Mouse (Mus musculus) G1E (cell line): ENCODE measurements around the gene Tmem33. TPM values are rescaled to one million over a fixed set of nuclear protein-coding genes. Genes with fewer than 3 reads are reported as not detected.

Source experiments
- ATAC-seq: 2 replicates; pipeline ENCODE4 v1.8.0; 2016; ENCODE audit warnings: mild to moderate bottlenecking; ENCODE audit not compliant: insufficient number of reproducible peaks, poor library complexity, low FRiP score, severe bottlenecking; ENCODE audit errors: extremely low read depth
- DNase-seq: peaks from one replicate; pipeline ENCODE4 v3.0.0; 2012; ENCODE audit warnings: low spot score
- H3K27me3 ChIP-seq: 2 replicates; pipeline ENCODE4 v1.6.1; 2012; ENCODE audit warnings: mild to moderate bottlenecking, low read length, inconsistent platforms; ENCODE audit not compliant: insufficient read depth
- H3K36me3 ChIP-seq: replicated peaks from 2 replicates; pipeline ENCODE3; 2012; ENCODE audit warnings: mild to moderate bottlenecking, inconsistent platforms
- H3K4me1 ChIP-seq: 2 replicates; pipeline ENCODE4 v1.6.1; 2012; ENCODE audit warnings: low read depth, low read length, inconsistent platforms, mixed read lengths; ENCODE audit not compliant: insufficient read depth
- H3K4me3 ChIP-seq: 2 replicates; pipeline ENCODE4 v1.5.1; 2012; ENCODE audit warnings: low read depth, mild to moderate bottlenecking, inconsistent platforms, low read length, moderate library complexity, mixed read lengths
- H3K9me3 ChIP-seq: replicated peaks from 2 replicates; pipeline ENCODE4 v1.6.1; 2012; ENCODE audit warnings: inconsistent platforms
- CTCF ChIP-seq: IDR thresholded peaks from 2 replicates; pipeline ENCODE4 v1.5.1; 2012; ENCODE audit warnings: low read depth, low read length, inconsistent platforms, mixed read lengths
- GATA1 ChIP-seq: IDR thresholded peaks from 2 replicates; pipeline ENCODE4 v1.6.1; 2012; ENCODE audit warnings: borderline replicate concordance, low read length, inconsistent platforms, mixed read lengths
- GATA2 ChIP-seq: IDR thresholded peaks from 2 replicates; pipeline ENCODE4 v1.6.1; 2012; ENCODE audit warnings: low read depth, low read length, inconsistent platforms, borderline replicate concordance
- POLR2AphosphoS5 ChIP-seq: IDR thresholded peaks from 2 replicates; pipeline ENCODE4 v1.6.1; 2012; ENCODE audit warnings: low read depth, low read length, inconsistent platforms; ENCODE audit not compliant: insufficient replicate concordance
- TAL1 ChIP-seq: conservative IDR thresholded peaks from 2 replicates; pipeline ENCODE4 v1.6.1; 2012; ENCODE audit warnings: low read depth, low read length, inconsistent platforms, mixed read lengths
- polyA plus RNA-seq: library from polyadenylated mRNA; stranded (reverse); fragments of >175 nt; gene quantifications from 2 replicates; pipeline ENCODE4 v1.2.3, GENCODE M21; 2012
- total RNA-seq, 2 experiments: library from RNA; stranded (forward) in 1 of 2; stranded (reverse) in 1 of 2; fragments of 200-1000 nt in 1 of 2; fragments of >200 nt in 1 of 2; fragmentation: Nextera tagmentation in 1 of 2; gene quantifications; 2 replicates each; pipeline ENCODE4 v1.2.3; 2014 to 2017

Gene Tmem33
- total and polyA plus RNA-seq, 3 experiments = 75.8 to 151 (median 82.3) TPM

DNA sequence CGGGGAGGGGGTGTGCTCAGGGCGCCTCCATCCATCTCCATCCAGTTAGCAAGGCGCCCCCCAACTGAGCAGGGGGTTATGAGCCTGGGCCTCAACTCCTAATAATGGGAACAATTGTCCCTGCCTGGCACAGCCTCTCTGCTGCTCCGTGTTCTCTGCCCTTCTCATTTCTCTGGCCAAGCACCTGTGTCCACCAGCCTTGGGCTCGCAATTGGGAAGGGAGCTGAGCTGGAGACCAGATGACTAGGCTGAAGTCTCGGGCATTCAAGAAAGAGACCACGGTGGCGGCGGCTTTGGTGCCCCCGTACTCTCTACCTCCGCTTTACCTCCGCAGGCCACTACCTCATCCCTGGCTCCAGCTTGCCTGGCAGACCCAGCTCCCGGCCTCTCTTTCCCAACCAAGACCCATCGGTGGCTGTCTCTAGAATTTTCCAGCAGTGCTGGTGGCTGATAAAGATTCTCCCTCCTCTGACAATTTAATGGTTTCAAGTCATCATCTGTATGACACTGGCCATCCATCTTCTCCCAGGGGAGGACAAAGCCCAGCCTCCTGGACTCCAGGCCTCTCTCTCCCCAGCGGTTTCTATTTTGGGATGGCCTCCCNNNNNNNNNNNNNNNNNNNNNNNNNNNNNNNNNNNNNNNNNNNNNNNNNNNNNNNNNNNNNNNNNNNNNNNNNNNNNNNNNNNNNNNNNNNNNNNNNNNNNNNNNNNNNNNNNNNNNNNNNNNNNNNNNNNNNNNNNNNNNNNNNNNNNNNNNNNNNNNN is 32.5 kb upstream of the Tmem33 start:
- Histone ChIP-seq H3K27me3 (peaks cover 16% of the 10 kb centered on the region; the same call in 1 of the 2 replicates), H3K4me1 (peaks cover 2% of the 10 kb centered on the region; the same call in 1 of the 2 replicates), H3K4me3 (no peak overlapping the region), H3K9me3 (peaks cover 13% of the 10 kb centered on the region), H3K36me3 (no peaks in the 10 kb centered on the region)
- ATAC-seq (no peak), DNase-seq (no peak)
- TF ChIP-seq TAL1 (no peak), GATA1 (no peak), POLR2AphosphoS5 (no peak), CTCF (no peak), GATA2 (no peak)

DNA sequence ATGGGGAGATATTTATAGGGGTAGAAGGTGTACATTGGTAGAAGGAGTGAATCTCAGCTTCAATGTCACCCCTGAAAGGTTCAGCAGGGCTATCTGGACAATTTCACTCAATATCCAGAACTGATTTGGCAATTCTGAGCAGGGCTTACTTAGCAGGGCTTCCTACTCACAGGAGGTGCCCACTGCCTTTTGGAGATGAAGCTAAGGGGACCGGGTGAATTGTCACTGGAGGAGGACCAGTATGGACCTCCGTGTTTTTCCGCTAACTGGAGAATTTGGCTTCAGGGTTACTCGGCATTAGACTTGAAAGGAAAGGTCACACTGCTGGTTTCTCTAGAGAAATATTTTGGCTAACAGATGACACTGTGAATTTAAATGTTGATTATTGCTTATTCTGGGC is 25.7 kb upstream of the Tmem33 start:
- ATAC-seq (no peak), DNase-seq (no peak)
- peaks cover 13% of the 10 kb centered on the region; the same call in 1 of the 2 replicates for H3K27me3 ChIP-seq
- no peak overlapping the region for H3K4me3 ChIP-seq
- TF ChIP-seq GATA1 (no peak), CTCF (no peak), GATA2 (no peak), TAL1 (no peak)
- peaks cover 6% of the 10 kb centered on the region for H3K4me1 ChIP-seq
- peaks cover 13% of the 10 kb centered on the region for H3K9me3 ChIP-seq
- no peaks in the 10 kb centered on the region for H3K36me3 ChIP-seq

DNA sequence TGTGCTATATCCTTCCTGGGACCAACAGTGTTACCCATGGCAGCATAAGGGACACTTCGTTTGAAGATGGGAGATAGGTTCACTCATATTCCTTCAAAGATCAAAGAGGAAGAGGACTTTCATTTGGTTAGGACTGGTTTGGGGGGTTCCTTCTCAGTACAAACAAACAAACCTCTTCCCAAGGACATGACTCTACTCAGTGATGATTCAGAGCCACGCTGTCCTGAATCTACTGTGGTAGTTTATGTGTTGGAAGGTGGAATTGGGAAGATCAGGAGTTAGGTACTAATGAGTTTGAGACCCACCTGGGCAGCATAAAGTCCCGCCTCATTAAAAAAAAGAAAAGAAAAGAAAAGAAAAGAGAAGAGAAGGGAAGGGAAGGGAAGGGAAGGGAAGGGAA is 24.9 kb upstream of the Tmem33 start:
- TF ChIP-seq CTCF = no peak
- TF ChIP-seq GATA2 = no peak
- TF ChIP-seq GATA1 = no peak
- TF ChIP-seq POLR2AphosphoS5 = no peak
- TF ChIP-seq TAL1 = no peak
- peaks cover 12% of the 10 kb centered on the region; the same call in 1 of the 2 replicates for H3K27me3 ChIP-seq

DNA sequence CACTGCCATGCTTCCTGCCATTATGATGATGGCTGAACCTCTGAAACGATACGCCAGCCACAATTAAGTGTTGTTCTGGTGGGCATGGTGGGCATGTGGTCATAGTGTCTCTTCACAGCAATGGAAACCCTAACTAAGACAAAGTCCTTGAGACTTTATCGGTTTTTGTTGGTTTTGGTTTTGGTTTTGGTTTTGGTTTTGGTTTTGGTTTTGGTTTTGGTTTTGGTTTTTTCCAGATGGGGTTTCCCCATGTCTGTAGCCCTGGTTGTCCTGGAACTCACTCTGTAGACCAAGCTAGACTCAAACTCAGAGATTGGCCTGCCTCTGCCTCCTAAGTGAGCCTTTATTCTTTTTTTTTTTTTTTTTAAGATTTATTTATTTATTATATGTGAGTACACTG is 23.8 kb upstream of the Tmem33 start:
- Histone ChIP-seq H3K27me3 (0 out of 2 replicates have a peak, but pooled peaks cover 6% of the 10 kb centered on the region), H3K36me3 (no peaks in the 10 kb centered on the region), H3K9me3 (no peaks in the 10 kb centered on the region), H3K4me1 (peaks cover 6% of the 10 kb centered on the region), H3K4me3 (no peak overlapping the region)
- no peak for DNase-seq
- no peak for ATAC-seq
- TF ChIP-seq CTCF (no peak), TAL1 (no peak), GATA1 (no peak), POLR2AphosphoS5 (no peak), GATA2 (no peak)

More for the DNA sequence above, 24.9 kb upstream of the Tmem33 start:
- no peak overlapping the region for H3K4me3 ChIP-seq
- H3K36me3 ChIP-seq = no peaks in the 10 kb centered on the region
- H3K4me1 ChIP-seq = peaks cover 6% of the 10 kb centered on the region
- ATAC-seq = no peak
- DNase-seq = no peak
- H3K9me3 ChIP-seq = peaks cover 10% of the 10 kb centered on the region

DNA sequence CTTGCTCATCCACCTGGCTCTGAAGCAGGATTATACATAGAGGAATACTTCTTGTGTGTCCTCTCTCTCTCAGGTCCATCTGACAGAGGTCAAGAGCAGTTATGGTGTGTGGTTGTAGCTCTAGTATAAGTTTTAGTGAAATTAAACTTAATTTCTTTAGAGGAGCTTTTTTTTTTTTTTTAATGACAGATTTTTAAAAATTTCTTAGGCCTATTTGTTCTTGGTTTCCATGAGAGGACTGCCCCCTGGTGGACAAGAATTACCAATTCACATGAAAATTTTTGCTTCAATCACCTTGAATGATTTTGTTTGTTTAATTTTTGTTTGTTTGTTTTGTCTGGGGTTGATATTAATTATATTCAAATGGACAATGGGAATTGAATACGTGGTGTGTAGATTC is 22.1 kb upstream of the Tmem33 start:
- H3K9me3 ChIP-seq = no peaks in the 10 kb centered on the region
- TF ChIP-seq POLR2AphosphoS5 (no peak), TAL1 (no peak), GATA2 (no peak)
- H3K4me1 ChIP-seq = peaks cover 5% of the 10 kb centered on the region
- H3K36me3 ChIP-seq = no peaks in the 10 kb centered on the region
- DNase-seq (no peak), ATAC-seq (no peak)
- 0 out of 2 replicates have a peak, but pooled peaks cover 3% of the 10 kb centered on the region for H3K27me3 ChIP-seq
- H3K4me3 ChIP-seq = no peak overlapping the region

DNA sequence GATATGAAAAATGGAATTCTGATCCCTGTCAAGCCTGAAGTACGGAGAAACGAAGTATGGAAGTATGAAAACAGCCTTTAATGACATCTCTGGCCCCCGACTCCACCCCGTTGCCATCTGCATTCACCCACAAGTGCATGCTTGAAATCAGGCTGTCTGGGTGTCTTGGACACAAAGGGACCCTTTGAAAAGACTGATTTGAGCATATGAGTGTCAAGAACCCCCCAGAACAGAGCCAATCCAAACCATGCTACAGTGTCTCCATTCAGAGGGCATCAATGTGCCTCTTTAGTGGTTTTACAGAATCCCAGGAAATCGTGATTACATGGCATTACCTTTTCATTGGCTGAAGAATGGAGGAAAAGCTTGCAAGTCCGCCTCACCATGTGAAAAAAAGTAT is 18.7 kb upstream of the Tmem33 start:
- peaks cover 3% of the 10 kb centered on the region; the same call in 1 of the 2 replicates for H3K27me3 ChIP-seq
- TF ChIP-seq TAL1 = no peak
- TF ChIP-seq CTCF = no peak
- no peak overlapping the region for H3K4me3 ChIP-seq
- H3K4me1 ChIP-seq = peaks cover 2% of the 10 kb centered on the region; the same call in 1 of the 2 replicates
- H3K9me3 ChIP-seq = no peaks in the 10 kb centered on the region
- no peak for ATAC-seq
- no peaks in the 10 kb centered on the region for H3K36me3 ChIP-seq
- no peak for DNase-seq
